Mouse (Mus musculus) liver, embryonic 15.5 days (tissue): Measurements from ENCODE around the gene Cs. TPM values are rescaled to one million over a fixed set of nuclear protein-coding genes. Genes with fewer than 3 reads are reported as not detected.

ENCODE experiments used
- ATAC-seq: fragments of 200-750 bp; cut with Nextera tagmentation; 2 replicates; pipeline ENCODE4 v1.8.0; 2017; ENCODE audit warnings: moderate number of reproducible peaks, mild to moderate bottlenecking, moderate library complexity; ENCODE audit not compliant: insufficient read depth
- H3K27ac ChIP-seq: fragments of 300-500 bp; sonication (generic); replicated peaks from 2 replicates; pipeline ENCODE4 v1.5.1; 2015; ENCODE audit warnings: mild to moderate bottlenecking, inconsistent platforms
- H3K27me3 ChIP-seq: fragments of 300-500 bp; sonication (generic); 2 replicates; pipeline ENCODE4 v1.6.1; 2015; ENCODE audit warnings: mild to moderate bottlenecking, inconsistent platforms
- H3K36me3 ChIP-seq: fragments of 300-500 bp; sonication (generic); replicated peaks from 2 replicates; pipeline ENCODE4 v1.6.1; 2015; ENCODE audit warnings: moderate library complexity, mild to moderate bottlenecking, inconsistent platforms
- H3K4me1 ChIP-seq: fragments of 300-500 bp; sonication (generic); replicated peaks from 2 replicates; pipeline ENCODE4 v1.6.1; 2015; ENCODE audit warnings: inconsistent platforms
- H3K4me2 ChIP-seq: fragments of 300-500 bp; sonication (generic); 2 replicates; pipeline ENCODE4 v1.6.1; 2015; ENCODE audit warnings: moderate library complexity, mild to moderate bottlenecking, inconsistent platforms
- H3K4me3 ChIP-seq: fragments of 300-500 bp; sonication (generic); replicated peaks from 2 replicates; pipeline ENCODE4 v1.5.1; 2015; ENCODE audit warnings: mild to moderate bottlenecking, inconsistent platforms
- H3K9ac ChIP-seq: fragments of 300-500 bp; sonication (generic); 2 replicates; pipeline ENCODE4 v1.6.1; 2015; ENCODE audit warnings: moderate library complexity, mild to moderate bottlenecking, inconsistent platforms
- H3K9me3 ChIP-seq: fragments of 300-500 bp; sonication (generic); replicated peaks from 2 replicates; pipeline ENCODE4 v1.6.1; 2016; ENCODE audit warnings: inconsistent platforms
- WGBS: fragments of 180-500 bp; shearing (Covaris S2); methylation state at CpG from one replicate; pipeline ENCODE4 v1.1.7; 2015; ENCODE audit warnings: mixed read lengths; ENCODE audit not compliant: insufficient replicate concordance; 5-methylcytosine and 5-hydroxymethylcytosine counted together
- microRNA-seq: library from miRNA; unstranded; fragments of <30 nt; microRNA quantifications from one replicate; pipeline ENCODE4, GENCODE M21; 2016
- polyA plus RNA-seq: library from polyadenylated mRNA; unstranded; fragments of >200 nt; fragmentation: Nextera tagmentation; extraction: Ambion mirVana; gene quantifications from 2 replicates; pipeline ENCODE4 v1.2.1, GENCODE M21; 2015

Gene Cs
- polyA plus RNA-seq, 1 experiment from 2014 or later, result 115 TPM

DNA sequence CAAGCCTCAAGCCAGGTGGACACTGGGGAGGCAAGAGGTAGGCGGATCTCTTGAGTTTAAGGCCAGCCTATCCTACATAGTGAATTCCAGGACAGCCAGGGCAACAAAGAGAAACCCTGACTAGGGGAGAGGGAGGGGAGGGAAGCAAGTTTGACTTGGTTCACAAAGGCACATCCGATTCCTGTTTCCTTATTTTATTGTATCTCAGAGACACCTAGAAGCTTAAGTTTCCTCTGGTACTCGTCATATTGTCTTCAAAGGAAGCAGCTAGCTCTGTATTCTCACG, 73.0 kb downstream of the Cs start:
- ATAC-seq, result no peak
- H3K4me3 ChIP-seq, result peak overlapping the region; percentile 84
- no peaks in the 10 kb centered on the region for H3K27me3 ChIP-seq
- peak overlapping the region; percentile 98 for H3K4me2 ChIP-seq
- peak overlapping the region; percentile 82 for H3K27ac ChIP-seq
- peaks cover 53% of the 10 kb centered on the region for H3K4me1 ChIP-seq
- H3K36me3 ChIP-seq, result peaks cover 20% of the 10 kb centered on the region
- no peaks in the 10 kb centered on the region for H3K9me3 ChIP-seq
- 17% methylated on average over 4 of the region's 4 CpGs for WGBS
- peak overlapping the region; percentile 79 for H3K9ac ChIP-seq

DNA sequence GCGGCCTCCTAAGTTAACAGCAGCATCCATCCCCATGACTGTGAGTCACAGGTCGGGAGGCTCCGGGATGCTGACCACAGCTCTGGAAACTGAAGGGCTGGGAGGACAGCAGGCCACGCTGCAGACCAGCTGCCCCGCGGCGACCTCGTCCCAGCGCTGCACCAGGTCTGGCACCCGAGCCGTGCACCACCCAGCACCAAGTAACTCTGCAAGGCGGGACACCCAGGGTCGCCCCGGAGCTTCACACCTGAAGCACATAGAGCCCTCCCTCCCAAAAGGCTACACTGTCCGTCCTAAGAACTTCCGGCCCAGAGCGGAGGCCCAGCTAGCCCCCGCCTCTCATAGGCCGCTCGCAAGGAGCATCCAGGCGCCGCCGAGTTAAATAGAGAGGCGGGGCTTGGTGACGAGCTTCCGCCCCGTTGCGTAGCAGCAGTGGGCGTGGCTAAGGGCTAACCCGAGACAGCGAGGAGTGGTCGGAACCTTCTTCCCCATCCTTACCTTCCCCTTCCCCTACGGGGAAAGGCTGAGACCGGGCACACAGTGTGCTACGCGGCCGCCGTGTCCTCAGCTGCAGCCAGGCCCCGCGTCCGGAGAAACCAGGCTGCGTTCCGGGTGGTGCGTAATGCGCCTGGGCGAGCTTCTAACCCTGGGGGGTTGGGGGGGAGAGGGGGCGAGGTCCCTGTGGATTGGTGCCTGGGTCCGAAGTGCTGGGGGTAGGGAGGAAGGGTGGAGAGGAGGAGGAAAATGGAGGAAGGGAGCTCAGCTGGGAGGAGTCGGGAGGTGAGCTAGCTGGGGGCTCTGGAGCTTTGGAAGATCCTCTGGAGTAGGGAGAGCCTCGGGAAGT, 73.9 kb downstream of the Cs start, which contains the start of the genes Nabp2 and Rnf41:
Nabp2 (minus strand) TSS at position 282 of the 844 bp plus-strand sequence.
Rnf41 (plus strand) TSS at position 447 of the 844 bp plus-strand sequence.
- Histone ChIP-seq H3K4me2 (peak within 1 kb of the TSS; percentile 98), H3K9ac (peak within 1 kb of the TSS; percentile 80), H3K27me3 (no peaks in the 10 kb centered on the region), H3K4me1 (peaks cover 59% of the 10 kb centered on the region), H3K9me3 (no peaks in the 10 kb centered on the region), H3K4me3 (peak within 1 kb of the TSS; percentile 84), H3K27ac (peak within 1 kb of the TSS; percentile 82), H3K36me3 (peaks cover 16% of the 10 kb centered on the region)
- under 1% methylated on average over 50 of the region's 50 CpGs for WGBS
- ATAC-seq, result peak; percentile 73

DNA sequence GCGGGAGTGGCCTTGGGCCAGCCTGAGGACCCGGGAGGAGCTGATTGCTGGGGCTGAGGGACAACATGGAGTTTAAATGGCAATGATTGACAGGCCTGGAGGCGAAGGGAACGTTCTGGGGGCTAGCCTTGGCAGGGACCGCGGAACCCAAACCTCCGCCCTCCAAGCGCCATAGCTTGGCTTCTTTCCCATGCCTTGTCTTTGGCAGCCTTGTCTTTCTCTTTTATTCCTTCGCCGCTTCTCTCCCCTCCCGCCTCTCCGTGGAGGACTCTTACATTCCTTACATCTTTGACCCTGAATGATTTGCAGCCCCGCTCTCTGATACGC, 74.5 kb downstream of the Cs start:
- Histone ChIP-seq H3K4me3 (peak overlapping the region; percentile 84), H3K9ac (peak overlapping the region; percentile 80), H3K27me3 (no peaks in the 10 kb centered on the region), H3K4me2 (peak overlapping the region; percentile 98), H3K4me1 (peaks cover 59% of the 10 kb centered on the region), H3K36me3 (peaks cover 20% of the 10 kb centered on the region), H3K27ac (peak overlapping the region; percentile 82), H3K9me3 (no peaks in the 10 kb centered on the region)
- no peak for ATAC-seq
- WGBS, result 4% methylated on average over 14 of the region's 14 CpGs

Small RNA genes lying within 50 kb of the gene (microRNA-seq; reads per million reads assigned to microRNA genes)
- gene Gm25361, result not detected
- not detected for gene Gm26308
- gene Mir6914, result not detected
- gene Mir6915, result not detected

Other genes starting within 250 kb of the Cs start
- gene Baz2a, start 246.2 kb upstream of the Cs start, polyA plus RNA-seq, result 6.8 and 7.0 TPM in 2 replicates
- gene Rbms2, start 157.4 kb upstream of the Cs start, polyA plus RNA-seq, result 6.7 and 6.9 TPM in 2 replicates
- gene Gls2, start 143.3 kb upstream of the Cs start, polyA plus RNA-seq, result 10.1 and 15.5 TPM in 2 replicates
- gene Spryd4, start 125.9 kb upstream of the Cs start, polyA plus RNA-seq, result 26.2 and 29.0 TPM in 2 replicates
- gene Mip, start 111.9 kb upstream of the Cs start, polyA plus RNA-seq, result not detected in 2 replicates
- gene Timeless, start 105.7 kb upstream of the Cs start, polyA plus RNA-seq, result 24.4 and 26.2 TPM in 2 replicates
- gene Apon, start 83.6 kb upstream of the Cs start, polyA plus RNA-seq, result 1.1 and 1.3 TPM in 2 replicates
- gene Apof, start 69.1 kb upstream of the Cs start, polyA plus RNA-seq, result 147 and 195 TPM in 2 replicates
- gene Stat2, start 67.2 kb upstream of the Cs start, polyA plus RNA-seq, result 6.8 and 8.4 TPM in 2 replicates
- not detected in 2 replicates for gene Il23a, start 39.0 kb upstream of the Cs start, polyA plus RNA-seq
- gene Pan2, start 34.4 kb upstream of the Cs start, polyA plus RNA-seq, result 12.9 and 14.3 TPM in 2 replicates
- gene Cnpy2, start 15.3 kb upstream of the Cs start, polyA plus RNA-seq, result 85.8 and 90.0 TPM in 2 replicates
- gene Coq10a, start 31.3 kb downstream of the Cs start, polyA plus RNA-seq, result 4.6 and 5.2 TPM in 2 replicates
- gene Ankrd52, start 39.4 kb downstream of the Cs start, polyA plus RNA-seq, result 4.9 and 5.6 TPM in 2 replicates
- gene Slc39a5, start 63.5 kb downstream of the Cs start, polyA plus RNA-seq, result 69.9 and 90.8 TPM in 2 replicates
- 35.3 and 37.5 TPM in 2 replicates for gene Nabp2, start 73.8 kb downstream of the Cs start, polyA plus RNA-seq
- 8.5 and 9.6 TPM in 2 replicates for gene Rnf41, start 73.9 kb downstream of the Cs start, polyA plus RNA-seq
- gene Smarcc2, start 121.5 kb downstream of the Cs start, polyA plus RNA-seq, result 23.5 and 23.6 TPM in 2 replicates
- 483 and 484 TPM in 2 replicates for gene Myl6, start 156.4 kb downstream of the Cs start, polyA plus RNA-seq
- 1.4 and 1.7 TPM in 2 replicates for gene Myl6b, start 161.0 kb downstream of the Cs start, polyA plus RNA-seq
- gene Esyt1, start 188.1 kb downstream of the Cs start, polyA plus RNA-seq, result 11.8 and 12.6 TPM in 2 replicates
- 4.9 and 5.8 TPM in 2 replicates for gene Zc3h10, start 210.0 kb downstream of the Cs start, polyA plus RNA-seq
- gene Rpl41, start 211.6 kb downstream of the Cs start, polyA plus RNA-seq, result 1,944 and 2,155 TPM in 2 replicates
- gene Pa2g4, start 228.3 kb downstream of the Cs start, polyA plus RNA-seq, result 118 and 119 TPM in 2 replicates